Mouse (Mus musculus) kidney, postnatal 4 days (tissue): ENCODE measurements around the gene Wdr66.

Experiments
- DNase-seq, 2 experiments: peaks; one replicate each; pipeline ENCODE4 v3.0.0; 2021; ENCODE audit warnings: mixed read lengths in 2 of 2

Gene Wdr66

GRCm38 (mm10) chr5:123315219-123315866 lies 63.4 kb downstream of the Wdr66 start:
- DNase-seq, result no peak

- DNase-seq, result peak in 1 of 2 experiments; percentile 56
Measured at GRCm38 (mm10) chr5:123317992-123318391, 66.1 kb downstream of the Wdr66 start.

- no peak for DNase-seq
Measured at GRCm38 (mm10) chr5:123320136-123320535, 68.2 kb downstream of the Wdr66 start.

- peak in 1 of 2 experiments; percentile 25 for DNase-seq
Measured at GRCm38 (mm10) chr5:123324242-123324641, 72.3 kb downstream of the Wdr66 start.

DNA sequence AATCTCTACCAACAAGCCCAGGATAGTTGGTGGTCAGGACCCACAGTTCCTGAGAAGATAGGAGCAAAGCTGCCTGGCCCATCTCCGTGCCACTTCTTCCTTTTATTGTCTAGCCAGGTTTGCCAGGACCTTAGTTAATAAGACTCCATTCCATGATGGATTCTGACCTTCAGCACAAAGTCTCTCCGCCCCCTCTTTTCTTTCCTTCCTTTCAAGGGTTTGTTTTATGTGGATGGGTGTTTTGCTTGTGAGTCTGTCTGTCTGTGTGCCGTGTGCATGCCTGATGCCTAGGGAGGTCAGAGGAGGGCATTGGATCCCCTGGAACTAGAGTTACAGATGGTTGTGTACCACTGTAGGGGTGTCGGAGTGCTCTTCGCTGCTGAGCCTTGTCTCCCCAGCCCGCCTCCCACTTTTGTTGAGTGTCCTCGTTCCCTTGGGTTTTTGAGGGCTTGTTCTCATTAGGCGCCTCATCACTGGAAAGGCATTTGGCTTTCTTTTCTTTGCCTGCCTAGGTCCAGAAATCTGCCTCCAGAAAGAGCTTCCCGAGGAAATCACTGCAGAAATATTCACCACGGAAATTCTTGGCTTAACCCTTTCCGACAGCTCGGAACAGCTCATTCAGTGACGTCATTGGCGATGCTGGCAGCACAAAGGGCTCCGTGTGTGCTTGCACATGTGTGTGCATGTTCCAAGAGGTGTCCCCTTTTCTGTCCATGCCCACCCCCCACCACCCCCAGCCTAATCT lies 74.3 kb downstream of the Wdr66 start:
- DNase-seq, result peak in 1 of 2 experiments; percentile 50

DNA sequence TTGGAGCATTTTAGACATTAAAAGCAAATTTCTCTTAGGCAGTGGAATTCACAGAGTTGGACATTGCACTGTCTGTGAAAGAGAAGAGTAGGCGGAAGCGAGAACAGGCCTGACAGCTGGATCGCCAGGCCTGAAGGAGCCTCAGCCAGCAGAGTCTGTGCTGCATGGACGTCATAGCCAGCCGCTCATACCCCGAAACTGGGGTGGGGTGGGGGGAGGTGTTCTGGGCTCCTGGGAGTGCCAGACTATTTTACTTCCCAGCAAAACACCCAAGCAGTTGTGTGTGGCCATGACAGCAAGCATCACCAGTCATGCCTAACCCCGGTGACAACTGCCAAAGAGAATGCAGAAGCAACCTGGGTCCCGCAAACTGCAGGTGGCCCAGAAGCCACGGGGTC lies 74.8 kb downstream of the Wdr66 start:
- DNase-seq, result peak; percentile 54 to 71

DNA sequence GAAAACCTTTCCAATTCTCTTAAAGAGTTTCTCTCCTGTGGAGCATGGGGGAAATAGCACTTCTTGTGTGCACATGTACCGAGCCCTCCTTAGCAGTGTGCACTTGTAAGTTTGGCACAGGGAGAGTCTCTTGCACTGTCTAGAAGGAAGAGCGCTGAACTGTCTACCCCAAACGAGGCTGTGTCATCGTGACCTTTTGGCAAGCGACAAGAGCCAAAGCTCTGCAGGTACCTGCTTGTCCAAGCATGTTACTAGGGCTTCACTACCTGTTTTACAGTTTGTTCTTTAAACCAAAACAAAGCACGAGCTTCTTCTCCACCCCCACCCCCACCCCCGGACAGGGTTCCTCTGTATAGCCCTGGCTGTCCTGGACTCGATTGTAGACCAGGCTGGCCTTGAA lies 75.8 kb downstream of the Wdr66 start:
- no peak for DNase-seq

GRCm38 (mm10) chr5:123333566-123333965 lies 81.7 kb downstream of the Wdr66 start:
- no peak for DNase-seq

DNA sequence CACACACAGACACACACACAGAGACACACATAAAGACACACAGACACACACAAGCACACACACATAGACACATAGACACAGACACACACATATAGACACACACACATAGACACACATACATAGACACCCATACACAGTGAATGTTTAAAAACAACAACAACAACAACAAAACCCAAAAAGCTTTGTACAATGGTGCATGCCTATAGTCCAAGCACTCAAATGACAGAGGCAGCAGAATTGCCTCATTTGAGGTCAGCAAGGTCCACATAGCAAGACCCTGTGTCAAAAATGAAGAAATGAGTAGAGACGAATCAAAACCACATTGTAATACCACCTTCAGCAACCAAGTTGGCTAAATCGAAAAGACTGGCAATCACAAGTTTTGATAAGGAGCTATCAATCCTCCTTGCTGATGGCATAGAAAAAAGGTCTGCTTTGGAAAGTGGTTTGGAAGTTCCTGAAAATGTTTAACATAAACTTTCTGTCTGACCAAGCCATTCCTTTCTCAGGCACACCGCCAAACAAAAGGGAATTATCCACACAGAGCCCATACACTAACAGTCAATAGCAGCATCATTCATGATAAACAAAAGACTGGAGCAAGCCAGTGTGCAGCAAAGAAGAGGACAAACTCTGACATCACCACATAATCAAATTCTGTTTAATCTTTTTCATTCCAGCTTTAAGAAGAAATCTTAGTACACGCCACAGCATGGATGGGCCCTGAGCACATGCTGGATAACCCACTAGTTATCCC lies 84.5 kb downstream of the Wdr66 start:
- DNase-seq, result no peak

- DNase-seq, result no peak
Measured at GRCm38 (mm10) chr5:123338463-123338862, 86.6 kb downstream of the Wdr66 start.

DNA sequence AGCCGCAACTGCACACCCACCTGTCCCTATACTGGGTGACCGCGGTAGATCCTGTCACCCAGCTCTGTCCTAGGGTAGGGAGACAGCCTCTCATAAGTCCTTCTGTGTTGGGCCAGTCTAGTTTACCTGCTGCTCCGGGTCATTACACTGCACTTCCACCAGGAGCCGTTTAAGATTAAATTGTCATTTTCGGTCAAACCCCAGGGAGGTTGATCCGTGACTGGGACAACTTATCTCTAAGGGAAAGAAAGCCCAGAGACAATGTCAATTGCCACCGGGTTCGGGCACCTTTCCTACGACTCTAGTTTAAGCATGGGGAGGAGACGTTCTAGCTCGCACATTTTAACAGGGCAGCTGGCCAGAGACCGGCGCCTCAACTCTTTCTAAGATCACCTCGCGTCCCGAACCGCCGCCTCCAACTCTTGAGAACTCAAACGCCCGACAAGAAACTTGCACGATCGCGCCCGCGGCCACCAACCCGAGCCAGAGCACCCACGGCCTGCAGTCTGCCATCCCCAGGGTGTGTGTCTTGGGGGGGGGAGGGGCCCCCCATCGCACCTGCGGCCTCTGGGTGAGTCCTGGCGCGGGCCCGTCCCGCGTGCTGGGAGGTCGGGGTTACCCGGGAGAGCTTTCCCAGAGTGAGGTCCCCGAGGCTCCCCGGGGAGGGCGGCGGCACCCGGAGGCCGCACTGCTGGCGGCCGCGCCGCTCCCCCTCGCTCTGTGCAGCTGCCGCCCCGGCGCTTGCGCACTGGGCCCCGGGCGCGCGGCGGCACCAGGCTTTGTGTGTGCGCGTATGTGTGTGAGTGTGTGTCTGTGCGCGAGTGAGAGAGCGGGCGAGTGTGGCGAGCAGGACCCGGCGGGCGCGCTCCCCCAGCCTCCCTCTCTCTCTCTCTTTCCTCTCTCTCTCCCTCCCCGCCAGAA lies 92.1 kb downstream of the Wdr66 start, which contains the start of gene Bcl7a:
Bcl7a (plus strand) TSS at position 128 of the 921 bp plus-strand sequence.
- peak; percentile 92 to 94 for DNase-seq

DNA sequence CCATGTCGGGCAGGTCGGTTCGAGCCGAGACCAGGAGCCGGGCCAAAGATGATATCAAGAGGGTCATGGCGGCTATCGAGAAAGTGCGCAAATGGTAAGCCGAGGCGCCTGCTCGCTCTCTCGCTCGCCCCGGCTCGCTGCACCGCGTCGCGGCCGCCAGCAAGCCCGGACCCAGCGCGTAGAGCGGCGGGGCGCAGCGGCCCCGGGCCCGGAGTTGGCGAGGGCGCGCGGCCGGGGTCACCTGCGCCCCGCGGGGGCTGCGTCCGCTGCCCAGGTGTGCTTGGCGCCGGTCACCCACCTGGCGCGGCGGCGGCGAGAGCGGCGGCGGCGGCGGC lies 92.7 kb downstream of the Wdr66 start:
- no peak for DNase-seq

DNA sequence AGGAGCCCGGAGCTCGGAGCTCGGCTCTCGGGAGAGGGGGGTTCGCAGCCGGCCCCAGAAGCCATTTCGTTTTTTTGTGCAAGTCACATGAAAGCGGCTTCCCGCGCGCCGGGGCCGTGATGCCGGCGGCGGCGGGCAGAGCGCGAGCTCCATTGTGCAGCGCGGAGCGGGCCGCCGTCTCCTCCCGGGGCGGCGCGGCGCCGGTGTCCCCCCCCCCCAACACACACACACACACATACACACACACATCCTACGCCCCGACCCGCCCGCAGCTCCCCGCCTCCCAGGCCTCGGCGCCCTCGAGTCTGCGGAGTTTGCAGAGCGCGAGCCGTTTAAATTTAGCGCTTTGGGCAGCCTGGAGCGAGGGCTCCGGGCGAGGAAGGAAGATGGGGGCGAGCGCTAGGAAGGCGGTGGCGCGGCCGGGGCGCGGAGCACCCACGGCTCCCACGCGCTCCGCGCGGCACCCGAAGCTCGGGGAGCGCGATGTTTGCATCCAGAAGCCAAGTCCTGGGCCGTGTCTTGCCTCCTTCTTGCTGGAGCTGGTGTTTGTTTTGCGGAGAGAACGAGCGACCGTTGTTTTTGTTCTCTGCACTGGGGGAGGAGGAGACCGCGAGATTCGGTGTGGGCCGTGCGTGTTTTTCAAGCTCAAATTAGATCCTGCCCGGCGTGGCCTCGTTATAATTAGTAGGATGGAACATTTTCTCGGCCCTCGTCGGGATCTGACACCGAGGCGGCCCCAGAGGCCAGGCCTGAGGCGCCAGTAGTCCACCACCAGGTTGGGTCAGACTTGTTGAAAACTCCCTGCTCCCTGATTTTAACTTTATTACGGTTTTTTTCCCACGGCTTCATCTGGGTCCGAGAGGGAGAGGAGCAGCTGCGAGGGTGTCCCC lies 93.3 kb downstream of the Wdr66 start:
- DNase-seq, result peak; percentile 72 to 81

DNA sequence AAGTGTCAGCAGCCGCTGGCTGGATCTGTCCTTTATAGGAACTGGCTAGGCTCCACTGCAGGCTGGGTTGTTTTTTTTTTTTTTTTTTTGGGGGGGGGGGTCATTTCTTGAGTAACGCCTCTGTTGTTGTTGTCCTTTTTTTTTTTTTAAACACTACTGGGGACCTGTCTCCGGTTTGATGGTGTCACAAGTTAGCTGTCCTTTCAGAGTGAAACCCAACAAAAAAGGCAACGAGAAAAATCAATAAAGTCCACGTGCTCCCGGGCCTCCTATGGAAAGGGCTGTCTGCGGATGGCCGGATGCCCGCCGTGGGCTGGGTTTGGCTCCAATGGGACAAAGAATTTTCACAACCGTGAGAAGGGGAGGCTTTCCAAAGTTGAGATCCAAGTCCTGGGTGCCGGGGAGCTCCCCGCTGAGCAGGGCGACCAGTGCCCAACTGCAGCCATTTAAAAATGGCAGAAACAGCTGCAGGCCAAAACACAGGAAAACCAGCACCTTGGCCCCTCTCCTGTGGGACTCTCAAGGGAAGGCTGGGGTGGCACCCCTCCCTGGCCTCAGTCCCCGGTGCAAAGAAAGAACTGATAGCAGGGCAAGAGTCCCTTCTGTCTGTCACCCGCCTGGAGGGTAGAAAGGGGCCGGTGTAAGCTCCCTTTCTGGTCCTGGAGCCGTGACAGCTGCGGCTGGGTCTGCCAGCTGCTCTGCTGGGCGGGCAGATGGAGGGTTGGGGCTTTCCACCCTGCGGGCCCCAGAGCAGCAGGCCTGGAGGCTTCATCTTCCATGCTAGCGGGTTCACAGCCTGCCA lies 94.2 kb downstream of the Wdr66 start:
- DNase-seq, result peak; percentile 77 to 84

DNA sequence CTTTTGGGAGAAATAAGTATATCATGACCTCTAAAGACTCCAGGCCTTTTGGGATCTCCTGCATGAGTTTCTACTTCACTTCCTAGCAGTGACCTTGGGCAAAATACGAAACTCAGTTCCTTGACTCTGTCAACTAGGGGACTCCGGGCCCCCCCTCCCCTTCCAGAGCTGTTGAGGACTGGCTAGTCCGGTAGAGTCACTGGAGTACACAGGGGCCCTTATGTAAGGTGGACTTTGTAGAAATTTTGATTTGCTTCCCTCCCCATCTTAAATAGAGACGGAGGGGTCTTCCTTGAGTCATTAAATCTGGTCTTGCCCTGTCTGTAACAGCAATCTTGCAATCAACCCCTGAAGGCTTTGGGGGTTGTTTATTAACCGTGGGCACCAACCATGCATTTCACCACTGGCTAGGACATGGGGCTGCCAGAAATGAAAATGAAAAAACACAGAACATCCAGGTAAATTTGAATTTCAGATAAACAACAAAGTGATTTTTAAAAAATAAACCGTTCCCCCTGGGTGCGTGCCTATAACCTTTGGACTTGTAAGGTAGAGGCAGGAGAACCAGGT lies 94.9 kb downstream of the Wdr66 start:
- peak; percentile 65 to 77 for DNase-seq

- DNase-seq, result peak in 1 of 2 experiments; percentile 28
Measured at GRCm38 (mm10) chr5:123347985-123348384, 96.1 kb downstream of the Wdr66 start.

GRCm38 (mm10) chr5:123350386-123350785 lies 98.5 kb downstream of the Wdr66 start:
- peak; percentile 66 to 75 for DNase-seq

GRCm38 (mm10) chr5:123355918-123356317 lies 104.0 kb downstream of the Wdr66 start:
- DNase-seq, result peak; percentile 50 to 66

GRCm38 (mm10) chr5:123357253-123357652 lies 105.4 kb downstream of the Wdr66 start:
- no peak for DNase-seq

- peak; percentile 73 to 85 for DNase-seq
Measured at GRCm38 (mm10) chr5:123359431-123359830, 107.5 kb downstream of the Wdr66 start.
